Mouse (Mus musculus) liver, embryonic 11.5 days (tissue): ENCODE measurements at regions not wholly inside any gene's neighbourhood (a gene's known extent, or its start where the extent isn't known, plus 50 kb on each side); places are given as distances from the start of the nearest gene placed in this dataset.

Experiments
- ATAC-seq: fragments of 200-750 bp; cut with Nextera tagmentation; replicated peaks from 2 replicates; pipeline ENCODE4 v1.8.0; 2017; ENCODE audit warnings: moderate number of reproducible peaks, mild to moderate bottlenecking, moderate TSS enrichment, moderate library complexity; ENCODE audit not compliant: low FRiP score
- DNase-seq: peaks from one replicate; pipeline ENCODE4 v3.0.0-alpha.2; 2017; ENCODE audit warnings: low spot score
- H3K27ac ChIP-seq: fragments of 300-500 bp; sonication (generic); 2 replicates; pipeline ENCODE4 v1.5.1; 2014; ENCODE audit warnings: mild to moderate bottlenecking, low read depth, low read length, control low read depth
- H3K27me3 ChIP-seq: fragments of 300-500 bp; sonication (generic); replicated peaks from 2 replicates; pipeline ENCODE4 v1.6.1; 2014; ENCODE audit warnings: low read length, mixed read lengths; ENCODE audit not compliant: control insufficient read depth, insufficient read depth
- H3K36me3 ChIP-seq: fragments of 300-500 bp; sonication (generic); 2 replicates; pipeline ENCODE4 v1.6.1; 2014; ENCODE audit warnings: mild to moderate bottlenecking, low read length, moderate library complexity, mixed read lengths; ENCODE audit not compliant: control insufficient read depth, insufficient read depth
- H3K4me1 ChIP-seq: fragments of 300-500 bp; sonication (generic); replicated peaks from 2 replicates; pipeline ENCODE4 v1.6.1; 2014; ENCODE audit warnings: low read length, mixed read lengths; ENCODE audit not compliant: control insufficient read depth, insufficient read depth
- H3K4me2 ChIP-seq: fragments of 300-500 bp; sonication (generic); 2 replicates; pipeline ENCODE4 v1.6.1; 2014; ENCODE audit warnings: mild to moderate bottlenecking, control low read depth, moderate library complexity
- H3K4me3 ChIP-seq: fragments of 300-500 bp; sonication (generic); 2 replicates; pipeline ENCODE4 v1.5.1; 2014; ENCODE audit warnings: low read depth, low read length, control low read depth
- H3K9ac ChIP-seq: fragments of 300-500 bp; sonication (generic); 2 replicates; pipeline ENCODE4 v1.6.1; 2014; ENCODE audit warnings: low read depth, low read length, control low read depth
- H3K9me3 ChIP-seq: fragments of 300-500 bp; sonication (generic); 2 replicates; pipeline ENCODE4 v1.6.1; 2016; ENCODE audit warnings: low read length, inconsistent platforms, mixed read lengths; ENCODE audit not compliant: control insufficient read depth
- WGBS: fragments of 180-500 bp; shearing (Covaris S2); extraction: QIAGEN DNeasy Blood & Tissue Kit; methylation state at CpG from one replicate; pipeline ENCODE4 v1.1.7; 2014; 5-methylcytosine and 5-hydroxymethylcytosine counted together

GRCm38 (mm10) chr13:5549747-5550146 is 311.5 kb upstream of the Klf6 start:
- 90% methylated on average over 7 of the region's 7 CpGs for WGBS
- no peaks in the 10 kb centered on the region for H3K4me1 ChIP-seq
- DNase-seq, result no peak

GRCm38 (mm10) chr13:5550354-5550753 is 310.9 kb upstream of the Klf6 start:
- Histone ChIP-seq H3K4me2 (no peak overlapping the region), H3K4me3 (no peak overlapping the region), H3K27ac (no peak overlapping the region), H3K36me3 (no peaks in the 10 kb centered on the region), H3K9ac (no peak overlapping the region), H3K4me1 (no peaks in the 10 kb centered on the region), H3K27me3 (no peaks in the 10 kb centered on the region), H3K9me3 (no peaks in the 10 kb centered on the region)
- whole genome bisulfite sequencing, result 93% methylated on average over 3 of the region's 3 CpGs
- DNase-seq (no peak), ATAC-seq (no peak)

More at GRCm38 (mm10) chr13:5549747-5550146, 311.5 kb upstream of the Klf6 start:
- Histone ChIP-seq H3K9ac (no peak overlapping the region), H3K4me3 (no peak overlapping the region), H3K27me3 (no peaks in the 10 kb centered on the region), H3K9me3 (no peaks in the 10 kb centered on the region), H3K27ac (no peak overlapping the region), H3K4me2 (no peak overlapping the region), H3K36me3 (no peaks in the 10 kb centered on the region)
- no peak for ATAC-seq

GRCm38 (mm10) chr13:5551131-5551530 is 310.2 kb upstream of the Klf6 start:
- no peak overlapping the region for H3K4me3 ChIP-seq
- H3K4me2 ChIP-seq, result no peak overlapping the region
- no peak for ATAC-seq
- H3K4me1 ChIP-seq, result no peaks in the 10 kb centered on the region
- H3K9me3 ChIP-seq, result no peaks in the 10 kb centered on the region
- H3K27ac ChIP-seq, result no peak overlapping the region
- 75% methylated on average over 4 of the region's 4 CpGs for WGBS
- no peaks in the 10 kb centered on the region for H3K27me3 ChIP-seq
- DNase-seq, result no peak
- H3K36me3 ChIP-seq, result no peaks in the 10 kb centered on the region
- no peak overlapping the region for H3K9ac ChIP-seq

- DNase-seq, result no peak
- no peak overlapping the region for H3K9ac ChIP-seq
- H3K27ac ChIP-seq, result no peak overlapping the region
- no peak overlapping the region for H3K4me3 ChIP-seq
- H3K36me3 ChIP-seq, result no peaks in the 10 kb centered on the region
- H3K4me1 ChIP-seq, result no peaks in the 10 kb centered on the region
- no peak for ATAC-seq
- H3K27me3 ChIP-seq, result no peaks in the 10 kb centered on the region
- H3K4me2 ChIP-seq, result no peak overlapping the region
- no peaks in the 10 kb centered on the region for H3K9me3 ChIP-seq
Observed at GRCm38 (mm10) chr13:5553461-5553860, 307.8 kb upstream of the Klf6 start.

GRCm38 (mm10) chr13:5558095-5558494 is 303.2 kb upstream of the Klf6 start:
- Histone ChIP-seq H3K4me1 (no peaks in the 10 kb centered on the region), H3K4me3 (no peak overlapping the region), H3K4me2 (no peak overlapping the region), H3K27me3 (no peaks in the 10 kb centered on the region), H3K27ac (no peak overlapping the region), H3K9me3 (no peaks in the 10 kb centered on the region), H3K36me3 (no peaks in the 10 kb centered on the region), H3K9ac (no peak overlapping the region)
- ATAC-seq (no peak), DNase-seq (no peak)

- Histone ChIP-seq H3K4me2 (no peak overlapping the region), H3K9me3 (no peaks in the 10 kb centered on the region), H3K36me3 (no peaks in the 10 kb centered on the region), H3K27ac (no peak overlapping the region), H3K9ac (no peak overlapping the region), H3K4me1 (no peaks in the 10 kb centered on the region), H3K27me3 (no peaks in the 10 kb centered on the region), H3K4me3 (no peak overlapping the region)
- no peak for ATAC-seq
- no peak for DNase-seq
- WGBS, result 77% methylated on average over 2 of the region's 2 CpGs
Observed at GRCm38 (mm10) chr13:5566479-5566878, 294.8 kb upstream of the Klf6 start.

GRCm38 (mm10) chr13:5566896-5567295 is 294.4 kb upstream of the Klf6 start:
- Histone ChIP-seq H3K4me3 (no peak overlapping the region), H3K4me2 (no peak overlapping the region), H3K9ac (no peak overlapping the region), H3K4me1 (no peaks in the 10 kb centered on the region), H3K27ac (no peak overlapping the region), H3K36me3 (no peaks in the 10 kb centered on the region), H3K9me3 (no peaks in the 10 kb centered on the region), H3K27me3 (no peaks in the 10 kb centered on the region)
- 89% methylated on average over 2 of the region's 2 CpGs for WGBS
- ATAC-seq, result no peak
- no peak for DNase-seq

GRCm38 (mm10) chr13:5569579-5569978 is 291.7 kb upstream of the Klf6 start:
- Histone ChIP-seq H3K36me3 (no peaks in the 10 kb centered on the region), H3K9me3 (no peaks in the 10 kb centered on the region), H3K4me2 (no peak overlapping the region), H3K4me3 (no peak overlapping the region), H3K9ac (no peak overlapping the region), H3K27ac (no peak overlapping the region), H3K27me3 (no peaks in the 10 kb centered on the region), H3K4me1 (no peaks in the 10 kb centered on the region)
- DNase-seq (no peak), ATAC-seq (no peak)
- 72% methylated on average over 1 of the region's 1 CpGs for WGBS

- Histone ChIP-seq H3K4me1 (no peaks in the 10 kb centered on the region), H3K27me3 (no peaks in the 10 kb centered on the region), H3K4me2 (no peak overlapping the region), H3K4me3 (no peak overlapping the region), H3K36me3 (no peaks in the 10 kb centered on the region), H3K9ac (no peak overlapping the region), H3K27ac (no peak overlapping the region), H3K9me3 (no peaks in the 10 kb centered on the region)
- ATAC-seq, result no peak
- DNase-seq, result no peak
- 85% methylated on average over 2 of the region's 2 CpGs for WGBS
Observed at GRCm38 (mm10) chr13:5570386-5570785, 290.9 kb upstream of the Klf6 start.
